Comparison of ENCODE assay signal across 26 mouse cellular contexts in the genomic region with DNA sequence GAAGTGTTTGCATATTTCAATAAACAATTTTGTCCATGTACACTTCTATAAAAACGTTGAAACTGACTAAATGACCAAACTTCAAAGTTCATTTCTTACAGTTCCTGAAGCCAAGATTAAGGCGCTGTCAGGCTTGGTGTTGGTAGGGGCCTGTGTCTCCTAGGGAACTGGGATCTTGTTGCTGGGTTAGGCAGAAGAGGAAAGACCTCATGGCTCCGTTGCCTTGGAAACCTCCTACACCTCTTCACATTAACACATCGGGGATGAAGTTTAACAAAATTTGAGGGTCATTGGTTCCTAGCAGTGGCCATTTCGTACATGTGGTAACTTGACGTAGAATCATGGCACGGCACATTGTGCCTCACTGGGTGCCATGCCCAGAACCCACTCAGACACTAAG.
A peak's percentile ranks its signal among the peaks of the same experiment; 100 is the strongest.
DNase-seq lines count a peak whose midpoint lies in the region; ATAC-seq lines count a peak whose summit lies in the region.
"Had no signal": no experiment of that assay in that cellular context is flagged by ENCODE, and none has a peak within 500 bp of the region (broad histone marks: within the 10 kb centered on the region; RNA-seq: fewer than 3 reads in every experiment).

No protein-coding gene starts in this region.

- DNase-seq in forebrain, embryonic 14.5 days (ENCODE audit: low spot score): peak; percentile 25
- no peak for DNase-seq in forebrain, embryonic 10.5 days (ENCODE audit: extremely low spot score, low spot score)
- peak; percentile 21 for DNase-seq in layer of hippocampus, adult 9-11 months
- DNase-seq in layer of hippocampus, adult 11-12 months (ENCODE audit: low spot score): no peak
- no peak for DNase-seq in neural tube, embryonic 10.5 days (ENCODE audit: extremely low spot score, low spot score)
- no peak for DNase-seq in kidney, postnatal 4 days
- DNase-seq: adrenal gland, postnatal 14 days; cerebellum, adult 18-20 months; gastrocnemius, postnatal 10 days; kidney, adult 18-20 months; kidney, postnatal 25 days; lung, postnatal 4 days; retina, postnatal 1 day; right cerebral cortex, postnatal 14 days had no signal

- no peak overlapping the region for H3K4me3 ChIP-seq in forebrain, embryonic 14.5 days (ENCODE audit: low read depth, low read length)
- H3K4me3 ChIP-seq in forebrain, embryonic 10.5 days: no peak overlapping the region
- no peak overlapping the region for H3K4me3 ChIP-seq in neural tube, embryonic 13.5 days
- H3K4me3 ChIP-seq: embryonic facial prominence, embryonic 12.5 days; heart, embryonic 15.5 days; hindbrain, embryonic 12.5 days; kidney, embryonic 15.5 days; limb, embryonic 13.5 days; megakaryocyte, embryonic 14.5 days; midbrain, embryonic 12.5 days; neural tube, embryonic 12.5 days had no signal

- no peak overlapping the region for H3K4me2 ChIP-seq in forebrain, embryonic 14.5 days (ENCODE audit: low read length)
- H3K4me2 ChIP-seq in neural tube, embryonic 13.5 days: no peak overlapping the region
- H3K4me2 ChIP-seq: embryonic facial prominence, embryonic 12.5 days; heart, embryonic 15.5 days; hindbrain, embryonic 12.5 days; kidney, embryonic 15.5 days; liver, embryonic 11.5 days; midbrain, embryonic 12.5 days; neural tube, embryonic 12.5 days had no signal

- H3K27me3 ChIP-seq in forebrain, embryonic 14.5 days (replicated peaks; ENCODE audit: control insufficient read depth, insufficient read depth, low read length): no peaks in the 10 kb centered on the region
- H3K27me3 ChIP-seq in forebrain, embryonic 10.5 days (ENCODE audit: poor library complexity, severe bottlenecking): no peaks in the 10 kb centered on the region
- no peaks in the 10 kb centered on the region for H3K27me3 ChIP-seq in neural tube, embryonic 13.5 days
- H3K27me3 ChIP-seq: embryonic facial prominence, embryonic 12.5 days; heart, embryonic 15.5 days; hindbrain, embryonic 12.5 days; kidney, embryonic 15.5 days; limb, embryonic 13.5 days; midbrain, embryonic 12.5 days; neural tube, embryonic 12.5 days had no signal

- H3K27ac ChIP-seq in forebrain, embryonic 14.5 days (ENCODE audit: low read depth, low read length): no peak overlapping the region
- no peak overlapping the region for H3K27ac ChIP-seq in forebrain, embryonic 10.5 days
- peak overlapping the region; percentile 65 for H3K27ac ChIP-seq in neural tube, embryonic 13.5 days (replicated peaks)
- H3K27ac ChIP-seq: embryonic facial prominence, embryonic 12.5 days; heart, embryonic 15.5 days; hindbrain, embryonic 12.5 days; midbrain, embryonic 12.5 days; neural tube, embryonic 12.5 days had no signal

- no peaks in the 10 kb centered on the region for H3K36me3 ChIP-seq in forebrain, embryonic 14.5 days (ENCODE audit: control insufficient read depth, insufficient read depth, low read length)
- no peaks in the 10 kb centered on the region for H3K36me3 ChIP-seq in forebrain, embryonic 10.5 days (replicated peaks)
- H3K36me3 ChIP-seq in neural tube, embryonic 13.5 days: no peaks in the 10 kb centered on the region
- H3K36me3 ChIP-seq: embryonic facial prominence, embryonic 12.5 days; heart, embryonic 15.5 days; hindbrain, embryonic 12.5 days; kidney, embryonic 15.5 days; limb, embryonic 13.5 days; midbrain, embryonic 12.5 days; neural tube, embryonic 12.5 days had no signal

- no peak overlapping the region for H3K9ac ChIP-seq in forebrain, embryonic 14.5 days (ENCODE audit: low read length)
- no peak overlapping the region for H3K9ac ChIP-seq in neural tube, embryonic 13.5 days
- H3K9ac ChIP-seq: embryonic facial prominence, embryonic 12.5 days; heart, embryonic 15.5 days; hindbrain, embryonic 12.5 days; kidney, embryonic 15.5 days; limb, embryonic 13.5 days; midbrain, embryonic 12.5 days; neural tube, embryonic 12.5 days had no signal

- WGBS in forebrain, embryonic 14.5 days: 84% methylated on average over 7 of the region's 7 CpGs
- 88% methylated on average over 7 of the region's 7 CpGs for WGBS in forebrain, embryonic 10.5 days
- WGBS in neural tube, embryonic 13.5 days: 43% methylated on average over 7 of the region's 7 CpGs

- ATAC-seq in forebrain, embryonic 14.5 days: no peak
- ATAC-seq in neural tube, embryonic 13.5 days (ENCODE audit: low read depth): no peak
- ATAC-seq: inflammation-experienced regulatory T-cells, adult 6 months; Patski had no signal

- H3K4me1 ChIP-seq in forebrain, embryonic 14.5 days (ENCODE audit: control insufficient read depth, insufficient read depth, low read length): 0 out of 2 replicates have a peak, but pooled peaks cover 5% of the 10 kb centered on the region
- H3K4me1 ChIP-seq in forebrain, embryonic 10.5 days: peaks cover 9% of the 10 kb centered on the region; the same call in 1 of the 2 replicates
- H3K4me1 ChIP-seq in neural tube, embryonic 13.5 days (replicated peaks): peaks cover 23% of the 10 kb centered on the region
- H3K4me1 ChIP-seq: embryonic facial prominence, embryonic 12.5 days; heart, embryonic 15.5 days; megakaryocyte, embryonic 14.5 days had no signal

- H3K9me3 ChIP-seq in forebrain, embryonic 14.5 days (replicated peaks; ENCODE audit: control insufficient read depth, low read length): no peaks in the 10 kb centered on the region
- no peaks in the 10 kb centered on the region for H3K9me3 ChIP-seq in forebrain, embryonic 10.5 days
- H3K9me3 ChIP-seq in neural tube, embryonic 13.5 days: no peaks in the 10 kb centered on the region; the same call in 1 of the 2 replicates
- H3K9me3 ChIP-seq: embryonic facial prominence, embryonic 12.5 days; heart, embryonic 15.5 days; hindbrain, embryonic 12.5 days; kidney, embryonic 15.5 days; limb, embryonic 13.5 days; midbrain, embryonic 12.5 days; neural tube, embryonic 12.5 days had no signal

Comparison
In these comparisons a context has a peak if more than half of its experiments do, and no peak if none do; other contexts are left out.
1. DNase-seq: peak in forebrain, embryonic 14.5 days (single experiment) and layer of hippocampus, adult 9-11 months (single experiment); none in forebrain, embryonic 10.5 days (single experiment), layer of hippocampus, adult 11-12 months (single experiment), neural tube, embryonic 10.5 days (single experiment) and kidney, postnatal 4 days (0 of 2).